8 mouse cellular contexts compared by ENCODE assay signal in genomic region chr12:87388122-87388774, GRCm38 (mm10). TPM values are rescaled to one million over a fixed set of nuclear protein-coding genes. Genes with fewer than 3 reads are reported as not detected.
A peak's percentile ranks its signal among the peaks of the same experiment; 100 is the strongest.
DNase-seq lines count a peak whose midpoint lies in the region; ATAC-seq and TF ChIP-seq lines count a peak whose summit lies in the region.

TSS of gene Sptlc2 (minus strand) at chr12:87388355.

- peaks cover 6% of the 10 kb centered on the region for H3K36me3 ChIP-seq in G1E (replicated peaks)
- no peaks in the 10 kb centered on the region for H3K36me3 ChIP-seq in forebrain, embryonic 16.5 days (ENCODE audit: control insufficient read depth, insufficient read depth)
- no peaks in the 10 kb centered on the region for H3K36me3 ChIP-seq in lung, embryonic 14.5 days (ENCODE audit: insufficient read depth)
- no peaks in the 10 kb centered on the region for H3K36me3 ChIP-seq in thymus, adult 2 months (ENCODE audit: control insufficient read depth, insufficient read depth, low read length)

- H3K4me1 ChIP-seq in G1E (ENCODE audit: insufficient read depth, low read depth, low read length): peaks cover 45% of the 10 kb centered on the region
- H3K4me1 ChIP-seq in forebrain, embryonic 16.5 days (replicated peaks; ENCODE audit: control insufficient read depth, insufficient read depth, low read length): peaks cover 16% of the 10 kb centered on the region
- peaks cover 12% of the 10 kb centered on the region; the same call in 1 of the 2 replicates for H3K4me1 ChIP-seq in lung, embryonic 14.5 days (ENCODE audit: insufficient read depth)
- H3K4me1 ChIP-seq in olfactory bulb, adult 2 months (ENCODE audit: control insufficient read depth, insufficient read depth, low read length): peaks cover 8% of the 10 kb centered on the region
- peaks cover 2% of the 10 kb centered on the region; the same call in 1 of the 2 replicates for H3K4me1 ChIP-seq in thymus, adult 2 months (replicated peaks; ENCODE audit: control insufficient read depth, insufficient read depth, low read length)

- peak within 1 kb of the TSS; percentile 90 for H3K4me3 ChIP-seq in G1E (ENCODE audit: low read depth, low read length)
- peak within 1 kb of the TSS; percentile 98 for H3K4me3 ChIP-seq in forebrain, embryonic 16.5 days (replicated peaks; ENCODE audit: low read length)
- peak within 1 kb of the TSS; percentile 99 for H3K4me3 ChIP-seq in layer of hippocampus, adult 2 months
- peak within 1 kb of the TSS; percentile 98 for H3K4me3 ChIP-seq in lung, embryonic 14.5 days (ENCODE audit: low read depth, low read length)
- H3K4me3 ChIP-seq in olfactory bulb, adult 2 months (ENCODE audit: insufficient read depth, low read depth, low read length): peak within 1 kb of the TSS; percentile 80
- H3K4me3 ChIP-seq in thymus, adult 2 months (ENCODE audit: control insufficient read depth, insufficient read depth, low read length): peak within 1 kb of the TSS; percentile 67

- WGBS in forebrain, embryonic 16.5 days: under 1% methylated on average over 45 of the region's 45 CpGs
- under 1% methylated on average over 45 of the region's 45 CpGs for WGBS in lung, embryonic 14.5 days
- WGBS in olfactory bulb, adult 2 months: under 1% methylated on average over 45 of the region's 45 CpGs
- under 1% methylated on average over 45 of the region's 45 CpGs for WGBS in thymus, adult 2 months

- peak; percentile 72; the same call in 1 of the 2 replicates for TF ChIP-seq POLR2A in olfactory bulb, adult 2 months (IDR thresholded peaks at IDR 0.05; ENCODE audit: insufficient read depth, low read depth, low read length)
- TF ChIP-seq POLR2A in thymus, adult 2 months (IDR thresholded peaks at IDR 0.05; ENCODE audit: control insufficient read depth, extremely low read depth, insufficient read depth, low read length, poor library complexity): peak; percentile 45; the same call in 1 of the 2 replicates

- intact Hi-C loops in heart, postnatal 36 days (cut with DNase I): no loop called here

- H3K9me3 ChIP-seq in G1E (replicated peaks): no peaks in the 10 kb centered on the region
- H3K9me3 ChIP-seq in forebrain, embryonic 16.5 days (ENCODE audit: control insufficient read depth, low read length): no peaks in the 10 kb centered on the region
- H3K9me3 ChIP-seq in lung, embryonic 14.5 days (ENCODE audit: low read depth, low read length): no peaks in the 10 kb centered on the region

- H3K9ac ChIP-seq in forebrain, embryonic 16.5 days (replicated peaks; ENCODE audit: low read depth, low read length): peak within 1 kb of the TSS; percentile 92
- peak within 1 kb of the TSS; percentile 93 for H3K9ac ChIP-seq in lung, embryonic 14.5 days

- H3K27me3 ChIP-seq in G1E (ENCODE audit: insufficient read depth, low read length): peaks cover 18% of the 10 kb centered on the region
- no peaks in the 10 kb centered on the region for H3K27me3 ChIP-seq in forebrain, embryonic 16.5 days (replicated peaks; ENCODE audit: control insufficient read depth, insufficient read depth, low read length)
- H3K27me3 ChIP-seq in lung, embryonic 14.5 days (ENCODE audit: insufficient read depth, low read length): no peaks in the 10 kb centered on the region
- H3K27me3 ChIP-seq in thymus, adult 2 months (ENCODE audit: control insufficient read depth, insufficient read depth, low read length): no peaks in the 10 kb centered on the region

- peak; percentile 96 for ATAC-seq in G1E (ENCODE audit: extremely low read depth, insufficient number of reproducible peaks, low FRiP score, poor library complexity, severe bottlenecking)
- ATAC-seq in forebrain, embryonic 16.5 days: peak; percentile 99
- peak; percentile 99 for ATAC-seq in lung, embryonic 14.5 days (ENCODE audit: insufficient read depth)

- peak within 1 kb of the TSS; percentile 95 for H3K4me2 ChIP-seq in forebrain, embryonic 16.5 days (ENCODE audit: low read length)
- H3K4me2 ChIP-seq in lung, embryonic 14.5 days: peak within 1 kb of the TSS; percentile 90

- TF ChIP-seq CTCF in G1E (IDR thresholded peaks at IDR 0.05; ENCODE audit: low read depth, low read length): no peak
- TF ChIP-seq CTCF in layer of hippocampus, adult 2 months (conservative IDR thresholded peaks at IDR 0.05): peak; percentile 63
- TF ChIP-seq CTCF in lung, embryonic 14.5 days (IDR thresholded peaks at IDR 0.05; ENCODE audit: low read depth): peak; percentile 38
- TF ChIP-seq CTCF in olfactory bulb, adult 2 months (IDR thresholded peaks at IDR 0.05; ENCODE audit: insufficient read depth, low read depth, low read length): no peak
- peak; percentile 39; the same call in 1 of the 2 replicates for TF ChIP-seq CTCF in thymus, adult 2 months (IDR thresholded peaks at IDR 0.05; ENCODE audit: borderline replicate concordance, control insufficient read depth, extremely low read depth, insufficient read depth, low read length, poor library complexity)

- H3K27ac ChIP-seq in forebrain, embryonic 16.5 days (ENCODE audit: low read length): peak within 1 kb of the TSS; percentile 81
- H3K27ac ChIP-seq in layer of hippocampus, adult 2 months: peak within 1 kb of the TSS; percentile 91
- peak within 1 kb of the TSS; percentile 78 for H3K27ac ChIP-seq in lung, embryonic 14.5 days (ENCODE audit: low read depth)
- H3K27ac ChIP-seq in olfactory bulb, adult 2 months (ENCODE audit: insufficient read depth, low read depth, low read length): peak within 1 kb of the TSS; percentile 90
- no peak within 1 kb of the TSS for H3K27ac ChIP-seq in thymus, adult 2 months (ENCODE audit: control insufficient read depth, insufficient read depth, low read length)

- peak; percentile 98 for DNase-seq in G1E (ENCODE audit: low spot score)
- DNase-seq in cerebellum, adult 18-20 months: peak; percentile 99 to 100
- peak; percentile 98 to 99 for DNase-seq in heart, postnatal 36 days
- peak; percentile 99 to 100 for DNase-seq in layer of hippocampus, adult 2 months (ENCODE audit: low spot score in 2 of 2)
- DNase-seq in lung, embryonic 14.5 days: peak; percentile 100
- peak; percentile 100 for DNase-seq in thymus, adult 2 months

RNA-seq across cellular contexts. Expression of gene Sptlc2, which starts in this region (rescaled TPM):
- 111 and 123 TPM in 2 replicates for total RNA-seq in G1E (2014; fragmentation: Nextera tagmentation)
- total RNA-seq in G1E (2017): 197 and 212 TPM in 2 replicates
- polyA plus RNA-seq in G1E (2012): 50.5 and 52.7 TPM in 2 replicates
- 60.6 and 67.6 TPM in 2 replicates for polyA plus RNA-seq in forebrain, embryonic 16.5 days (2015; fragmentation: Nextera tagmentation; extraction: Ambion mirVana)
- total RNA-seq in heart, postnatal 36 days (2021): 10 to 100 TPM; 27.2 to 28.8 TPM
- total RNA-seq in layer of hippocampus, adult 2 months (2021): 10 to 100 TPM; 26.0 to 33.8 TPM
- polyA plus RNA-seq in lung, embryonic 14.5 days (2014; fragmentation: Nextera tagmentation; extraction: Ambion mirVana): 94.6 and 103 TPM in 2 replicates
- not detected in 2 replicates for polyA plus RNA-seq in olfactory bulb, adult 2 months (2012; ENCODE audit: insufficient read depth, insufficient read length, low replicate concordance, missing spikeins)
- 9.2 and 10.2 TPM in 2 replicates for polyA plus RNA-seq in thymus, adult 2 months (2012; rRNA removed)

Comparison
In these comparisons a context has a peak if more than half of its experiments do, and no peak if none do; other contexts are left out.
1. RNA of gene Sptlc2 (polyA plus RNA-seq): 94.6 to 103 TPM in lung, embryonic 14.5 days, 60.6 to 67.6 TPM in forebrain, embryonic 16.5 days, 50.5 to 52.7 TPM in G1E and 9.2 to 10.2 TPM in thymus, adult 2 months; not detected in olfactory bulb, adult 2 months; every median in the first group is over 10 times any median in the second.
2. CTCF ChIP-seq: peak in layer of hippocampus, adult 2 months (single experiment), lung, embryonic 14.5 days (single experiment) and thymus, adult 2 months (single experiment); none in G1E (single experiment) and olfactory bulb, adult 2 months (single experiment).
3. Peak in every context shown above with its lines, with median percentiles within 50 percentile points of each other: ATAC-seq, DNase-seq and H3K4me3 ChIP-seq.